Mouse (Mus musculus) WW6 (cell line): ENCODE results near the gene Tmem184b.

Source experiments
- DNase-seq: peaks from one replicate; pipeline ENCODE4 v3.0.0-alpha.2; 2013; ENCODE audit warnings: low read depth, low spot score

Gene Tmem184b

DNA sequence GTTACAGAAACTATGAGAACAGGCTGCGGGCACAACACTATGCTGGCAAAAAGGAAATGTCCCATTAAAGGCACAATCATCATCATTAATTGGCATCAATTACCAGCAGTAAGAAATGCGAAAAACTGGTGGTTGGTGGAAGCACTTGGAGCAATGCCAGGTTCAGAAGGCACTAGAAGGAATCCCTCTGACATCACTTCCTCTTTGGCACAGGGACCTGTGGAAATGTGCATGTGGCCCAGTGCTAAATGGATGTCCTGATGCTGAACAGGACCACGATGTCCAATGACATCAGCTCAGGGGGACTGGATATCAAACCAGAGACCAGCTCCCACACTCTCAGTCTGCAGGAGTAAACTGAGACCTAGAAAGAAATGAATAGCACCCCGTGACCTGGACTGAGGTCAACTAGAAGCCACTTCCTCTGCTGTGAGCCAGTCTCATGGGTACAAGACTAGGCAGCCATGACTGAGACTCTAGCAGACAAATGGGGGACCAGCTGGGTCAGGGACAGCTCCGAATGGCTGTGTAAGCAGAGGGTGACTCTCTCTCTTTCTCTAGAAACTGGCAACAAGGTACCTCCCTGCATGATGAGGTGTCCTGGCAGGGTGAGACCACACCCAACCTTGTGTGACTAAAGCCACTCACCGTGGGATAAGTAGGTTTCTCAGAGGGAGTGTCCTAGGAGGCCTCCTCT, 60.6 kb downstream of the Tmem184b start:
- no peak for DNase-seq

DNA sequence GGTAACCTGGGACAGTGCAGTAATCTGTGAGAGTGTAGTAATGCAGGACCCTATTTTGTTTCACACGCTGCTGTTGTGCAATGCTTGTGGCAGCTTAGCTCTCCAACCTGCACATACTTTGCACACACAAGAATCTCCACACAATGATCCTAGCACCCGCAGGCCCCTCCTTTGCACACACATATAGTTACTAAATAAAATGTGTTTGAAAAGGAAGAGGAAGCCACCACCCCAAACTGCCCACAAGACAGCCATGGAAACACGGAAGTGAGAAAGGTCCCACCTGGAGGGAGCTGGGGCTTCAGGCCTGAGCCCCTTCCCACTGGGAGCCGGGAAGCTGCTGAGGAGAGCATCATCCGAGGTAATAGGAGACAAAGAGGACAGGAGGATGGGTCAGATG, 64.4 kb downstream of the Tmem184b start:
- no peak for DNase-seq

DNA sequence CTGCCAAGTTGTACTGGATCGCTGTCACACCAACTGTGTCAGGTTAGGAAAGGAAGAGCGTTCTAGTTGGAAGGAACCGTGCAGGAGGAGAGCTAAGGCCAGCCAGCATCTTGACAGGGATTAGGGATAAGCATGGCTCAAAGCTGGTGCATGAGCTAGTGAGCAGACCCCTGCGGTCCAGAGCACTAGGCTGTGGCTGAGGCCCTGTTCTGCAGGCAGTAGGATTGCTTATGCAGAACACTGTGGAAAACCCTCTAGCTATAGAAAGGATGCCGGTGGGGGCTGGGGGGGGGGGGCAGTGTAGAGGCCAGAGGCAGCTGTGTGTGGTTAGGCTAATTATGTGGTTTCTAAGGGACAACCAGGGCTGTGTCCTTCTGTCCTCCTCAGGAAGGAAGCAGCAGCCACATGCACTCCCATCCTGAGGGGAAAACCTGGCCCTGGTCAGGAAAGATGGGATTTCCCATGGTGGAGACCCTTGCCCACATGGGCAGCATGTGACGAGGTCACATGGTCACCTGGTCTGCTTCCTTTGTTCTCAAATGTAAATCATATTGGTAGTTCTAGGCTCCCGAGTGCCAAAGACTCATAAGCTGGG, 68.2 kb downstream of the Tmem184b start:
- no peak for DNase-seq

DNA sequence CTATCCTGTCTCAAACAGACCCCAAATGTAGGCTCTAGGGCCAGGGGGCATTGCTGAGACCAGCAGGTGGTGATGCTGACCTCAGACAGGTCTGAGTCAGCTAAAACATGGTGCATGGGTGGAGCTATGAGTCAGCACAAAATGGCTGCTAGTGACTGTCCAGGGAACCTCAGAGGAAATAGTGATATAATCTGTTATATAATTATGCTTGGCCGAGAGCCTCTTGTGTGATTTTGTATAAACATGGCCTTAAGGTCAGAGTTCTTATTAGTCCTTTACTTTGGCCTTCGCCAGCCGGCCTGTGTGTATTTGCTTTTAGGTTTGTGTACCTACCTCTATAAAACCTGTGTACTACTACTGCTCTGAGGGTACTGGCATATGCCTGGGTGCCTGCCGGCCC, 70.0 kb downstream of the Tmem184b start:
- DNase-seq, result no peak

DNA sequence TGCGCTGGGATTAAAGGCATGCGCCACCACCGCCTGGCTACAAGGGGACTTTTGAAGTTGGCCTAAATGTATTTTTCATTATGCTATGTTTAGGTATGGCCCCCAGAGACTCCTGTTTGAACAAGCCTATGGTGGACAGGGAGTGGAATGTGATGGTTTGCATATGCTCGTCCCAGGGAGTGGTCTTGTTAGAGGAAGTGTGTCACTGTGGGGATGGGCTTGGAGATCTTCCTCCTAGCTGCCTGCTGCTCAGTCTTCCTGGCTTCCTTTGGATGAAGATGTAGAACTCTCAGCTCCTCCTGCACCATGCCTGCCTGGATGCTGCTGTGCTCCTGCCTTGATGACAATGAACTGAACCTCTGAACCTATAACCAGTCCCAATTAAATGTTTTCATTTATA, 72.8 kb downstream of the Tmem184b start:
- no peak for DNase-seq

DNA sequence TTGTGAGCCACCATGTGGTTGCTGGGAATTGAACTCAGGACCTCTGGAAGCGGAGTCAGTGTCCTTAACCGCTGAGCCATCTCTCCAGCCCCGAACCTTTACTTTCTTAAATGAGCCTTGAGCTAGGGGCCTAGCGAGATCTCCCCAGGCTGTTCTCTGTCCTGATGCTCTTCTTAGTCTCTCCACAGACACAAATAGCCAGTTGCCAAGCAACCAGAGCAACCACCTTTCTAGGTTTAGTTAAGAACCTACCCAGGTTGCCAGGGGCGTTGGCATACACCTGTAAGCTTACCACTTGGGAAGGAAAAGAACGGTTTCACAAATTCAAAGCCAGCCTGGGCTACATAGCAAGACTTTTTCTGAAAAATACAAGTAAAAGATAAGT, 73.4 kb downstream of the Tmem184b start:
- DNase-seq, result peak; percentile 59

DNA sequence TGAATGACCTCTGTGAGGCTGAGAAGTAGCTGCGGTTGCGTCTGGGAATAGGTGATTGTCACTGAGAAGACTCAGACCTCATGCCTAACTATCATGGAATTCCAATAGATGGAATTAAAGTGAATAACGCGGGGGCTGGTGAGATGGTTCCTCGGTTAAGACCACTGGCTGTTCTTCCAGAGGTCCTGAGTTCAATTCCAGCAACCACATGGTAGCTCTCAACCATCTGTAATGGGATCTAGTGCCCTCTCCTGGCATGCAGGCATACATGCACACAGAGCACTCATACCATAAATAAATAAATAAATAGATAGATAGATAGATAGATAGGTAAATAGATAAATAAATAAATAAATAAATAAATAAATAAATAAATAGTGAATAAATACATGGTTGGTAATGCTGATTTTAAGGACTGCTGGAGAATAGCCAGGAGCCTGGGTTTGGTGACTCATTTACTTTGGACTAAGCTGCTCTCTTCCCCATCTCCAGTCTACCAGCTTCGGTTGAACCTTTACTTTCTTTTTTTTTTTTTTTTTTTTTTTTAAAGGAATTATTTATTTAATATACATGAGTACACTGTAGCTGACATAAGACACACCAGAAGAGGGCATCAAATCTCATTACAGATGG, 73.9 kb downstream of the Tmem184b start:
- DNase-seq, result no peak

DNA sequence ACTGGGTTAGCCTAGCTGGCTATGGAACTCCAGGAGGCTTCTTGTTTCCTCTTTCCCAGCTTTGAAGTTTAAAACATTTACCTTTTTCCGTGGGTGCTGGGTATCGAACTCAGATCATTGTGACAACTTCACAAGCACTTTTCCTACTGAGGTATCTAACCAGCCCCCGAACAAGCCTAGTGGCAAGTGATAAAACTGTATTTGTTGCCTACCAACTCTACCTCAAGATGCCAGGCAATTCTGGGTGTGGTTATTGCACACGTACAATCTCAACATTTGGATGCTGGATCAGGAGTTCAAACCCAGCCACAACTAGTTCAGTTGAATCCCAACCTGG, 74.5 kb downstream of the Tmem184b start:
- no peak for DNase-seq

DNA sequence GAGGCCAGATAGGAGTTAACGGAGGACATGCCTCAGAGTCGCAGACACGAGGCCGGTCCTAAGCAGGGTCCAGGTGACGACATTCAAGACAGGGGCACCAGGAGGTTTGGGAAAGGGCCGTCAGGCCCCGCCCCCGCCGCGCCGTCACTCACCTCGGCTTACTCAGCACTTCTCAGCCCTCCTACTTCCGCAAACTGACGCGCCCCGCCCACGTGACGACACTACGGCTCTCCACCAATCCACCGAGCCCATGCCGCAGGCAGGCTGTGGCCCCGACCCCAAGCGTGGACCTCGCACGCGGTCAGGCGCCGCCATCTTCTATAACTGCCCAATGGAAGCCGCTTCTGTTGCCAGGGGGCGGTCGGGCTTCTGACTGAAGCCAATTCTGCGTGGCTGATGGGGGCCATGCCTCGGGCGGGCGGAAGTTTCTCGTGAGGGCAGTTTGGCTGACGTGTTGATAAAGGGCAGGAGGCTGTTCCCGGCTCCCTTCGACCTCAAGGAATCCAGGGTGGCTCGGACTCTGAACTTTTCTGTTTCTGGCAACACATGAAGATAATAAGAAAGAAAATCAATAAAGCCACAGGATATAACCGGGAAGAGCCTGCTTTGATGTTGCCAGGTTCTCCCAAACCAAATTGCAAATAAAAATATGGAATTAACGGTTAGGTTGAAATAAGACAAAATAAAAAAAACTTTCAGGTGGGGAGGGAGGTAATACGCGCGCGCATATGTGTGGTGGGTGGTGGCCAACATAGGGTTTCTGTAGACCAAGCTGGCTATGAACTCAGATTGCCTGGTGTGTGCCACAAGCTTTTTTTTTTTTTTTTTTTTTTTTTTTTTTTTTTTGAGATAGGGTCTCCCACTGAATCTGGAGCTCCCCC, 75.1 kb downstream of the Tmem184b start, which contains the start of gene Pla2g6:
Gene Pla2g6 (minus strand): TSS at position 333 of the 881 bp plus-strand sequence.
- peak; percentile 96 for DNase-seq

DNA sequence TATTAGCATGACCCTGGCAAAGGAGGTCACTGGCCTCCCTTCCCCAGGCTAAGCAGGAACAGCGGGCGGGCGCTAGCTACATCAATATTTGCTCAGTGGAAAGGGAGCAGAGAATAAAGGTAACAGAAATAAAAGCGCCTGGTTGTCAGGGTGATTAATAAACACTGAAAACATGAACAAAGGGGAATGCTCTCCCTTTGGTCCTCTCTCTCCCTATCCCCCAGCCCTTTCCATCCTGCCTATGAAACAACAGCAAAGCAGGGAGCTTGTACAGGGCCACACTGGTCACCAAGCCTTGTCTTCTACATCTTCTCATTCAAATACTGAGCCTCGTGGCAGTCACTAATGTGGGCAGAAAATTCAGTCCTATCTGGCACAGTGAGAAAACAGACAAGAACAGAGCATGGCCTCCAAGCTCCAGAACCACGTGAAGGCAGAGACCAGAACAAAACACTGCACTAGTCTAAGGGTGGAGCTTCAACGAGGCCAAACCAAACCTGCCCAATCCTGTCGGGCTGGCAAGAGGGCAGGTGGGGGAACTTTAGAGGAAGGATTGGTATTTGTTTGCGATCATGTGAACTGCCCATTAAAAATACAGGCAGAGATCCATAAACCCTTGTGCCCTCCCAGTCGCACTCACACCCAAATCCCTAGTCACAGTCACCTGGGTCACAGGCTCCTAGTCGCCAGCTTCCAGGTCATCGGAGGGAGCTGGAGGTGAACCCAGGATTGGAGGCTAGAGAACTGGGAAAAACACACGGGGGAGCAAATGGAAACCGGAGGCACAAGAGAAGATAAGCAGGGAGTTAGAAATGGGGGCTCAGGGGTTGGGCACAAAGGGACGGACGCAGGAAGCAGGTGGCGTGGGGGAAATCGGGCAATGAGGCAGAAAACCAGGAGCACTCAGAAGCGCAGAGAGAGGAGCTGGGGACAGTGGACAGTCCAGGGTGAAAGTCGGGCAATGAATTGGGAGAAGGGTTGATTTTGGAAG, 76.1 kb downstream of the Tmem184b start:
- DNase-seq, result no peak

DNA sequence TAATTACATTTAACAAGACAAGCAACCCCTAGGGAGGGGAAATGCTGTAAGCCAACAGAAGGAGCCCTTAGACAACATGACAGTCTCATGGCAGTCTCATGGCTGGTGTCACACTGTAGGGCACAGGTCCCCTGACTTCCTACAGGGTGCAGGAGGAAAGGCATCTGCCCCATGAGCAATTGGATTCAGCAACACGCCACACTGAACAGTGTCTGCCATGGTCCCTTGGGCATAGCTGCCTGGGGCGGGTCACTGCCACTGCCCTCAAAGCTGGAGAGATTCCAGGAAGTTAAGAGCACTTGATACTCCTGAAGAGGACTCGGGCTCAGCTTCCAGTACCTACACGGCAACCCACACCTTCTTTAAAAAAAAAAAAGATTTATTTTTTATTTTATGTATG, 77.1 kb downstream of the Tmem184b start:
- no peak for DNase-seq

DNA sequence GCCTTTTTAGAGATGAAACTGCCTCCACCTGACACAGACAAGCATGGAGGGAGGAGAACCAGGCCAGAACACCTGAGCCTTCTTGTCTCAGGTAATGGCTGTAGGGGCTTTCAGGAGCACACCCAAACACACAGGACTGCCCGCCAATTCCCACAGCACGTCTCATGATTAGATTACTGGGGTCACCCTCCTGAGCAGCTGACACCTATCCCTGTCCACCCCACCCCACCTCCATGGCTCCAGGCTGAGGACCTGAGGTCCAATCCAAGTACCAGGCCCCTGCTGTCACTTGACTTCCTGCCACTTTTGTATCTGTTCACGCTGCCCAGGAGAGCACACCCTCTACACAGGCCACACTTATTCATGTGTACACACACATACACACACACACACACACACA, 77.6 kb downstream of the Tmem184b start:
- no peak for DNase-seq

DNA sequence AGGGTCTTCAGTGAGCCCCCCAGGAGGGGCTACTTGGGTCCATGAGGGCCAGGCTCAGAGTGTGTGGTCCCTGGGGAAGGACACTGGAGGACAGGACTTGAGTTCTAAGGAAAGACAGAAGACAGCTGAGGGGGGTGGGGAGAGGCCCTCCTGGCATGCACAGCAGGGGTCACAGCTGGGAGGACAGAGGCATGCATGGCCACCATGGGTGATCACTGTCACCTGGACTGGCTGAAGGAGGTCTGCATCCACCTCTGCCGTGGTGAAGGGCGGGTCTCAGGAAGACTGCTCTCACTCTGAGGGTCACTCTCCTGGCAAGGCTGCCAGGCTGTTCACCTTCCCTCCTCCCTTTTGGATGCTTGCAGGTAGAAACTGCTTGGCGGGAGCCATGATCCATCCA, 79.0 kb downstream of the Tmem184b start:
- no peak for DNase-seq

DNA sequence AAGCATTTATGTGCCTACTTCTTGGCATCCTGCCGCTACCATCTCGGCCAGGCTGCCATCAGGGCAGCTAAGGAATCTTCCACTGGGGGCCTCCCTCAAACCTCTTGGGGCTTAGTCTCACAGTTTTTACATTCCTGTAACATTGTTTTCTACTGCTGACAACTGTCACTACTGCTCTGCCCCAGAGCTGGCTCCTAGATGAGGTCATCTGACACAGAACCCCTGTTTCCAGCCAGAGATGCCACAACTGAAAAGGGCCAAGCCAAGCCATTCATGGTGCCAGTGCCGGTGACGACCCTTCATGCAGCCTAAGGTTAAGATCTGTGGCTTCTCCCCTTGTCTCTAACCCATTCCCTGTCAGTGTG, 79.6 kb downstream of the Tmem184b start:
- no peak for DNase-seq

DNA sequence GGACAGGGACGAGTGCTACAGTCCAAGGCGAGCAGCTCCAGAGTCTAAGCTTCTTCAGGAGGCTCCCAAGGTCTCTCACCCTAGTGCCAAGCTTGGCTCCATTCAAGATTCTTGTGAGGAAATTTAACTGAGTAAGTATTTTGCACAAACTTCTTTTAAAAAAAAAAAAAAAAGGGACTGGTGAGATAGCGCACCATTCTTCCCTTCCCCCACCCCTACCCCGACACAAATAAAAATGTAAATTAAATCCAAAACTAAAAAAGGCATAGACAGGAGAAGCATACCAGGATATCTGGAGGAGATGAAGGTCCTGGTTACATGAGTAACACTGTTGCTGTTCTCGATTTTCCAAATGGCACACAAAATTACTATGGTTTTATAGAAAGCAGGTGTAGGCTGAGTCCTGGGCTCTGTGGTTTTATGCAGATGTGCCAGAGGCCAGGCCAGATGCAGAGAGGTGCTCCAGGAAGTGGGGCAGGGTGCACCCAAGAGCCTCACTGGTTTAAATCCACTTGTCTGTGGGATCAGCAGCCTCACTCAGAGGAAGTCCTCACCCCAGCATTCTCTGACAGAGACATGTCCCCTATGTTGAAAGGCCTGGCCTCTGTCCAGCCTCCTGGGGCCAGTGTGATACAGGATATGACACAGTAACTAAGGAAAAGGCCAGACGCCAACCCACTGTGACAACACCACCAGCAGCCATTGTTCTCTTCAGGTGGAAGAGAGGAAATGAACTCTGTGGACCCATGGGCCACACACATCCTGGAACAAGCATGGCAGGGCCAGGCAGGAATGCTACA, 80.2 kb downstream of the Tmem184b start:
- no peak for DNase-seq

DNA sequence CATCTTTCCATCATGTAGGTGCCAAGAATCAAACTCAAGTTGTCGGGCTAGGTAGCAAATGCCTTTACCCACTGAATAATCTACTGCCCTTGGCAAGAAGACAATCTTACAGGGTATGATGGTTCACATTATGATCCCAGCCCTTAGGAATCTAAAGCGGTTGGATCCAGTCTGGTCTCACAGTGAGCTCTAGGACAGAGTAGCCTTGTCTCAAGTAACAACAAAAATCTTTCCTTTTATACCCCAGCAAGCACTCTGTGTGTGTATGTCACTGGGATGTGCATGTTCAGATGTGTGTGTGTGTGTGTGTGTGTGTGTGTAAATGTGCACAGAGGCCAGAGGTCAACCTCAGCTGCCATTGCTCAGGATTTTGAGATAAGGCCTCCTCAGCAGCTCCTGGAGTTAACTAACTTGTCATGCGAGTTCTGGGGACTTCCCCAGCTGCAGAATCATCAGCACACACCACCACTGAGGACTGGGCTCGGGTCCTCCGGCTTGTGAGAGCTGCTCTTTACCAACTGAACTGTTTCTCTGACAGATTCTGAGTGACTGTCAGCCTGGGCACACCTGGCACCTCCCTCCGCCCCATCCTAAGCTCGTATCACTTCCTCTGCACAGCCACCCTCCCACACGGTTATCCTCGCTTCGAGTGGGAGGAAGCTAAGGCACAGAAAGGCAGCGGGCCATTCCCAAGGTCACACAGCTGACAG, 80.9 kb downstream of the Tmem184b start:
- DNase-seq, result no peak

DNA sequence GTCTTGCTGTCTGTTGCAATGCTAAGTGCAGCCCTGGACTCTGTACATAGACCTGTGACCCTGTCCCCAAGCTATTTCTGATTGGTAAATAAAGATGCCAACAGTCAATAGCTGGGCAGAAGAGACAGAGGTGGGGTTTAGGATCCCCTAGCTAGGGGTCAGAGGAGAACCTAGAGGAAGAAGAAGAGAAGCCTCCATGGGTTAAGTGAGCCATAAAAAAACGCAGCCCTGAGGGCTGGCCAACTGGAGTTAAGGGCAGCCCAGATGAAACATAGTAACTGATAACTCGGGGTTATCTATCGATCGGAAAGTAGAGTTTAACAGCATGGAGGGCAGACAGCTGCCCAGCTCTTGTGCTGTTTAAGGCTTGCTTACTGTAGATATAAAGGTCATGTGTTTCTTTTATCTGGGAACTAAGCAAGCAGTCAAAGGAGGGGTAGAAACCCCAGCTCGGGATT, 81.6 kb downstream of the Tmem184b start:
- no peak for DNase-seq

DNA sequence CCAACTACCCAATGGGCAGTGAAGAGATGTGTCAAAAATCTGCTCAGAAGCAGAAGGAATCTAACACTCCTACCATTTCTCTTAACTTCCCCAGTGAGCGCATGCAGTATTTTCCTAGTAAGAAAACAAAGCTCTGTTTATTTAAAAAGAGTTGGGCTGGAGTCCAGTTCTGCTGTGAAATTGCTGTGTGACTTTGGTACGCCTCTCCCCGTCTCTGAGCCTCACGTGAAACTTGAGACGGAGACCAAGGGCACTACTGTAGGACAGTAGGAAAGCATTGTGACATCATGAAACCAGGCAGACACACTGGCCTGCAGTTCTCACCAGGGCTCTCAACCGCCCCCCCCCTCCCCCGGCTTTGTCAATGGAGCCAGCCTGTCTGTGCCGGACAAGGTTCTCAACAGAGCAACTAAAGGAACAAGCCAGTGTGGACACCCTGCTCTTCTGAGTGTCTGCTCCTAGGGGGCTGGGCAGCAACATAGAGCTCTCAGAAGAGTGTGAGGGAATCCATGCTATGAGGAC, 89.5 kb downstream of the Tmem184b start:
- DNase-seq, result no peak
